Mouse (Mus musculus) heart, embryonic 13.5 days (tissue): Measurements from ENCODE around the gene Sgcd. TPM values are rescaled to one million over a fixed set of nuclear protein-coding genes. Genes with fewer than 3 reads are reported as not detected.

ENCODE experiments used
- ATAC-seq: fragments of 200-750 bp; cut with Nextera tagmentation; 2 replicates; pipeline ENCODE4 v1.8.0; 2017; ENCODE audit warnings: moderate TSS enrichment; ENCODE audit not compliant: insufficient number of reproducible peaks, low FRiP score, low TSS enrichment; ENCODE audit errors: extremely low read depth
- H3K27ac ChIP-seq: fragments of 300-500 bp; sonication (generic); replicated peaks from 2 replicates; pipeline ENCODE4 v1.5.1; 2015; ENCODE audit warnings: moderate library complexity, mild to moderate bottlenecking, inconsistent platforms
- H3K27me3 ChIP-seq: fragments of 300-500 bp; sonication (generic); replicated peaks from 2 replicates; pipeline ENCODE4 v1.6.1; 2015; ENCODE audit warnings: mild to moderate bottlenecking, inconsistent platforms
- H3K36me3 ChIP-seq: fragments of 300-500 bp; sonication (generic); 2 replicates; pipeline ENCODE4 v1.6.1; 2015; ENCODE audit warnings: mild to moderate bottlenecking, inconsistent platforms
- H3K4me1 ChIP-seq: fragments of 300-500 bp; sonication (generic); 2 replicates; pipeline ENCODE4 v1.6.1; 2015; ENCODE audit warnings: inconsistent platforms
- H3K4me2 ChIP-seq: fragments of 300-500 bp; sonication (generic); 2 replicates; pipeline ENCODE4 v1.6.1; 2015; ENCODE audit warnings: inconsistent platforms, mild to moderate bottlenecking, moderate library complexity
- H3K4me3 ChIP-seq: fragments of 300-500 bp; sonication (generic); 2 replicates; pipeline ENCODE4 v1.5.1; 2015; ENCODE audit warnings: moderate library complexity, mild to moderate bottlenecking, inconsistent platforms
- H3K9ac ChIP-seq: fragments of 300-500 bp; sonication (generic); 2 replicates; pipeline ENCODE4 v1.6.1; 2015; ENCODE audit warnings: inconsistent platforms, mild to moderate bottlenecking, moderate library complexity
- H3K9me3 ChIP-seq: fragments of 300-500 bp; sonication (generic); 2 replicates; pipeline ENCODE4 v1.6.1; 2016; ENCODE audit warnings: inconsistent platforms
- WGBS: fragments of 180-500 bp; shearing (Covaris S2); methylation state at CpG from one replicate; pipeline ENCODE4 v1.1.7; 2015; ENCODE audit warnings: mixed read lengths; 5-methylcytosine and 5-hydroxymethylcytosine counted together
- polyA plus RNA-seq: library from polyadenylated mRNA; unstranded; fragments of >200 nt; fragmentation: Nextera tagmentation; extraction: Ambion mirVana; gene quantifications from 2 replicates; pipeline ENCODE4 v1.2.1, GENCODE M21; 2015

The Sgcd gene
- 5.8 and 6.0 TPM in 2 replicates for polyA plus RNA-seq

GRCm38 (mm10) chr11:47988697-47989533, at the start of gene Sgcd:
TSS of gene Sgcd (minus strand) at chr11:47988969.
- ATAC-seq: peak; percentile 59
- peaks cover 72% of the 10 kb centered on the region for H3K27me3 ChIP-seq
- under 1% methylated on average over 57 of the region's 67 CpGs for WGBS
- H3K36me3 ChIP-seq: no peaks in the 10 kb centered on the region
- H3K4me3 ChIP-seq: peak within 1 kb of the TSS; percentile 74
- peaks cover 11% of the 10 kb centered on the region for H3K4me1 ChIP-seq
- no peaks in the 10 kb centered on the region for H3K9me3 ChIP-seq
- no peak within 1 kb of the TSS for H3K27ac ChIP-seq
- peak within 1 kb of the TSS; percentile 80 for H3K9ac ChIP-seq
- peak within 1 kb of the TSS; percentile 97 for H3K4me2 ChIP-seq

- no peak overlapping the region for H3K4me3 ChIP-seq
- H3K9me3 ChIP-seq: no peaks in the 10 kb centered on the region
- no peak overlapping the region for H3K9ac ChIP-seq
- H3K4me2 ChIP-seq: no peak overlapping the region
- H3K27me3 ChIP-seq: no peaks in the 10 kb centered on the region
- no peak for ATAC-seq
- no peak overlapping the region for H3K27ac ChIP-seq
- H3K4me1 ChIP-seq: no peaks in the 10 kb centered on the region
- H3K36me3 ChIP-seq: no peaks in the 10 kb centered on the region
- WGBS: 69% methylated on average over 4 of the region's 4 CpGs
Measured at GRCm38 (mm10) chr11:48038051-48038450, 49.3 kb upstream of the Sgcd start.

GRCm38 (mm10) chr11:48012836-48013235, 24.1 kb upstream of the Sgcd start:
- no peak for ATAC-seq
- no peaks in the 10 kb centered on the region for H3K4me1 ChIP-seq
- H3K4me3 ChIP-seq: no peak overlapping the region
- WGBS: 42% methylated on average over 3 of the region's 3 CpGs
- no peaks in the 10 kb centered on the region for H3K27me3 ChIP-seq
- H3K36me3 ChIP-seq: no peaks in the 10 kb centered on the region
- H3K9me3 ChIP-seq: no peaks in the 10 kb centered on the region
- no peak overlapping the region for H3K9ac ChIP-seq
- no peak overlapping the region for H3K4me2 ChIP-seq
- no peak overlapping the region for H3K27ac ChIP-seq

- Histone ChIP-seq H3K9me3 (no peaks in the 10 kb centered on the region), H3K9ac (peak overlapping the region; percentile 80), H3K27ac (no peak overlapping the region), H3K4me1 (peaks cover 11% of the 10 kb centered on the region), H3K4me2 (peak overlapping the region; percentile 97), H3K36me3 (no peaks in the 10 kb centered on the region), H3K4me3 (peak overlapping the region; percentile 74), H3K27me3 (peaks cover 72% of the 10 kb centered on the region)
- under 1% methylated on average over 31 of the region's 31 CpGs for WGBS
- ATAC-seq: peak; percentile 64; the same call in 1 of the 2 replicates
Measured at GRCm38 (mm10) chr11:47988333-47988696, 454 bp downstream of the Sgcd start.

- H3K4me1 ChIP-seq: peaks cover 11% of the 10 kb centered on the region
- H3K36me3 ChIP-seq: no peaks in the 10 kb centered on the region
- ATAC-seq: no peak
- H3K27ac ChIP-seq: no peak overlapping the region
- peaks cover 71% of the 10 kb centered on the region for H3K27me3 ChIP-seq
- no peaks in the 10 kb centered on the region for H3K9me3 ChIP-seq
- 15% methylated on average over 12 of the region's 12 CpGs for WGBS
- H3K4me2 ChIP-seq: peak overlapping the region; percentile 97
- peak overlapping the region; percentile 80; the same call in 1 of the 2 replicates for H3K9ac ChIP-seq
- peak overlapping the region; percentile 74 for H3K4me3 ChIP-seq
Measured at GRCm38 (mm10) chr11:47987893-47988267, 889 bp downstream of the Sgcd start.

- peaks cover 11% of the 10 kb centered on the region for H3K4me1 ChIP-seq
- H3K27ac ChIP-seq: no peak overlapping the region
- WGBS: 57% methylated on average over 8 of the region's 8 CpGs
- ATAC-seq: no peak
- H3K9ac ChIP-seq: 0 out of 2 replicates have a peak overlapping the region, but pooled peaks have one; percentile 80
- no peaks in the 10 kb centered on the region for H3K36me3 ChIP-seq
- H3K4me3 ChIP-seq: peak overlapping the region; percentile 74
- peaks cover 68% of the 10 kb centered on the region for H3K27me3 ChIP-seq
- no peaks in the 10 kb centered on the region for H3K9me3 ChIP-seq
- H3K4me2 ChIP-seq: peak overlapping the region; percentile 97
Measured at GRCm38 (mm10) chr11:47987251-47987892, 1.4 kb downstream of the Sgcd start.

GRCm38 (mm10) chr11:47982152-47982551, 6.6 kb downstream of the Sgcd start:
- ATAC-seq: no peak
- Histone ChIP-seq H3K4me3 (no peak overlapping the region), H3K27ac (no peak overlapping the region), H3K27me3 (peaks cover 22% of the 10 kb centered on the region), H3K36me3 (no peaks in the 10 kb centered on the region), H3K9ac (no peak overlapping the region), H3K4me1 (no peaks in the 10 kb centered on the region), H3K9me3 (no peaks in the 10 kb centered on the region), H3K4me2 (no peak overlapping the region)
- 62% methylated on average over 1 of the region's 1 CpGs for WGBS

GRCm38 (mm10) chr11:47981108-47981507, 7.7 kb downstream of the Sgcd start:
- WGBS: 56% methylated on average over 2 of the region's 2 CpGs

GRCm38 (mm10) chr11:47953291-47953690, 35.5 kb downstream of the Sgcd start:
- Histone ChIP-seq H3K27me3 (no peaks in the 10 kb centered on the region), H3K4me2 (no peak overlapping the region)
- no peak for ATAC-seq

More at GRCm38 (mm10) chr11:47981108-47981507, 7.7 kb downstream of the Sgcd start:
- Histone ChIP-seq H3K9ac (no peak overlapping the region), H3K27me3 (peaks cover 12% of the 10 kb centered on the region), H3K4me3 (no peak overlapping the region), H3K9me3 (no peaks in the 10 kb centered on the region), H3K4me2 (no peak overlapping the region), H3K36me3 (no peaks in the 10 kb centered on the region), H3K4me1 (no peaks in the 10 kb centered on the region), H3K27ac (no peak overlapping the region)
- ATAC-seq: no peak

GRCm38 (mm10) chr11:47952366-47952765, 36.4 kb downstream of the Sgcd start:
- WGBS: 75% methylated on average over 4 of the region's 4 CpGs
- Histone ChIP-seq H3K4me3 (no peak overlapping the region), H3K27me3 (no peaks in the 10 kb centered on the region), H3K36me3 (no peaks in the 10 kb centered on the region), H3K27ac (no peak overlapping the region), H3K4me1 (no peaks in the 10 kb centered on the region), H3K4me2 (no peak overlapping the region), H3K9ac (no peak overlapping the region), H3K9me3 (no peaks in the 10 kb centered on the region)
- ATAC-seq: no peak

More at GRCm38 (mm10) chr11:47953291-47953690, 35.5 kb downstream of the Sgcd start:
- Histone ChIP-seq H3K36me3 (no peaks in the 10 kb centered on the region), H3K9ac (no peak overlapping the region), H3K9me3 (no peaks in the 10 kb centered on the region), H3K4me3 (no peak overlapping the region), H3K4me1 (no peaks in the 10 kb centered on the region), H3K27ac (no peak overlapping the region)
- WGBS: 62% methylated on average over 3 of the region's 3 CpGs

- Histone ChIP-seq H3K4me3 (no peak overlapping the region), H3K36me3 (no peaks in the 10 kb centered on the region), H3K9me3 (no peaks in the 10 kb centered on the region), H3K9ac (no peak overlapping the region), H3K27ac (no peak overlapping the region), H3K4me2 (no peak overlapping the region), H3K27me3 (no peaks in the 10 kb centered on the region), H3K4me1 (no peaks in the 10 kb centered on the region)
- WGBS: 53% methylated on average over 2 of the region's 2 CpGs
- ATAC-seq: no peak
Measured at GRCm38 (mm10) chr11:47939795-47940194, 49.0 kb downstream of the Sgcd start.
